ENCODE assay signal across 21 mouse cellular contexts in genomic region chr3:58961166-58961565, GRCm38 (mm10). TPM values are rescaled to one million over a fixed set of nuclear protein-coding genes. Genes with fewer than 3 reads are reported as not detected.
DNase-seq lines count a peak whose midpoint lies in the region; TF ChIP-seq lines count a peak whose summit lies in the region.
"Had no signal": no experiment of that assay in that cellular context is flagged by ENCODE, and none has a peak within 500 bp of the region (broad histone marks: within the 10 kb centered on the region; RNA-seq: fewer than 3 reads in every experiment).

No protein-coding gene starts in this region.

- H3K9me3 ChIP-seq in ES-Bruce4 (replicated peaks; ENCODE audit: control insufficient read depth, insufficient read depth, low read length, poor library complexity, severe bottlenecking) (no peaks in the 10 kb centered on the region), ES-E14 (ENCODE audit: control insufficient read depth, insufficient read depth, low read depth, low read length) (no peaks in the 10 kb centered on the region)
- H3K9me3 ChIP-seq in midbrain, embryonic 10.5 days (replicated peaks) = no peaks in the 10 kb centered on the region
- H3K9me3 ChIP-seq: embryonic facial prominence, embryonic 13.5 days; embryonic facial prominence, embryonic 15.5 days; forebrain, embryonic 10.5 days; forebrain, embryonic 12.5 days had no signal

- TF ChIP-seq POLR2A in ES-Bruce4 (IDR thresholded peaks at IDR 0.05; ENCODE audit: insufficient read depth, low read length) = no peak

- no peaks in the 10 kb centered on the region for H3K36me3 ChIP-seq in ES-Bruce4 (ENCODE audit: control insufficient read depth, insufficient read depth, low read length, poor library complexity, severe bottlenecking)
- no peaks in the 10 kb centered on the region for H3K36me3 ChIP-seq in ES-E14 (ENCODE audit: control insufficient read depth, insufficient read depth, low read length, poor library complexity, severe bottlenecking)
- no peaks in the 10 kb centered on the region for H3K36me3 ChIP-seq in midbrain, embryonic 10.5 days
- H3K36me3 ChIP-seq: embryonic facial prominence, embryonic 13.5 days; embryonic facial prominence, embryonic 15.5 days; forebrain, embryonic 10.5 days; forebrain, embryonic 12.5 days had no signal

- H3K4me3 ChIP-seq in ES-Bruce4 (ENCODE audit: low read depth, low read length) = no peak overlapping the region
- H3K4me3 ChIP-seq in ES-E14 (ENCODE audit: insufficient read depth in 1 of 2, low read depth in 1 of 2, low read length in 2 of 2, poor library complexity in 1 of 2, severe bottlenecking in 1 of 2) = no peak overlapping the region
- no peak overlapping the region for H3K4me3 ChIP-seq in midbrain, embryonic 10.5 days
- H3K4me3 ChIP-seq: embryonic facial prominence, embryonic 13.5 days; embryonic facial prominence, embryonic 15.5 days; erythroblast, embryonic 14.5 days; forebrain, embryonic 10.5 days; forebrain, embryonic 12.5 days had no signal

- no peaks in the 10 kb centered on the region for H3K27me3 ChIP-seq in ES-Bruce4 (ENCODE audit: control insufficient read depth, insufficient read depth, low read length, poor library complexity, severe bottlenecking)
- no peaks in the 10 kb centered on the region for H3K27me3 ChIP-seq in midbrain, embryonic 10.5 days (ENCODE audit: low read depth, poor library complexity, severe bottlenecking)
- H3K27me3 ChIP-seq: CH12.LX; embryonic facial prominence, embryonic 13.5 days; embryonic facial prominence, embryonic 15.5 days; forebrain, embryonic 12.5 days had no signal

- in situ Hi-C loops in ES-E14 (cut with MboI; ENCODE audit: low sequenced_read_pairs in 2 of 2, unreplicated experiment in 2 of 2) = no loop called here

- peak overlapping the region; percentile 69; the same call in 1 of the 2 replicates for H3K27ac ChIP-seq in ES-Bruce4 (ENCODE audit: insufficient read depth, low read length)
- no peak overlapping the region for H3K27ac ChIP-seq in ES-E14 (ENCODE audit: insufficient read depth, low read depth, low read length, poor library complexity, severe bottlenecking)
- no peak overlapping the region for H3K27ac ChIP-seq in midbrain, embryonic 10.5 days (replicated peaks)
- H3K27ac ChIP-seq: embryonic facial prominence, embryonic 13.5 days; embryonic facial prominence, embryonic 15.5 days; forebrain, embryonic 10.5 days; forebrain, embryonic 12.5 days had no signal

- TF ChIP-seq CTCF in ES-Bruce4 (IDR thresholded peaks at IDR 0.05; ENCODE audit: low read depth, low read length) = no peak

- 0 out of 2 replicates have a peak, but pooled peaks have one; percentile 49 for TF ChIP-seq EP300 in ES-Bruce4 (IDR thresholded peaks at IDR 0.05; ENCODE audit: insufficient read depth, low read depth, low read length)

- H3K4me1 ChIP-seq in ES-Bruce4 (ENCODE audit: control insufficient read depth, insufficient read depth, low read length) = peaks cover 1% of the 10 kb centered on the region
- H3K4me1 ChIP-seq in ES-E14 (ENCODE audit: control insufficient read depth in 2 of 2, insufficient read depth in 2 of 2, low read length in 2 of 2, poor library complexity in 1 of 2) = peaks cover 2% of the 10 kb centered on the region in 2 experiments; a peak in 1 of 4 replicates
- no peaks in the 10 kb centered on the region for H3K4me1 ChIP-seq in midbrain, embryonic 10.5 days
- H3K4me1 ChIP-seq: embryonic facial prominence, embryonic 13.5 days; embryonic facial prominence, embryonic 15.5 days; forebrain, embryonic 10.5 days; forebrain, embryonic 12.5 days had no signal

- DNase-seq in ES-E14 (ENCODE audit: low read depth, low spot score) (peak; percentile 40), ZHBTc4 (ENCODE audit: low read depth, low spot score) (peak; percentile 75)
- DNase-seq in midbrain, embryonic 10.5 days (ENCODE audit: low spot score) = no peak
- DNase-seq in kidney, adult 18-20 months = no peak
- DNase-seq: adrenal gland, adult 2 months; adrenal gland, postnatal 10 days; adrenal gland, postnatal 25 days; B cell, adult 2 months; cerebellum, adult 11 months; cerebellum, adult 18-20 months; cerebellum, adult 9-10 months; cerebellum, postnatal 10 days; cerebellum, postnatal 25 days had no signal

- WGBS in midbrain, embryonic 10.5 days = 89% methylated on average over 1 of the region's 1 CpGs

- H3K9ac ChIP-seq in ES-Bruce4 (ENCODE audit: low read depth, poor library complexity, severe bottlenecking) (no peak overlapping the region), ES-E14 (ENCODE audit: insufficient read depth, low read depth, low read length, poor library complexity, severe bottlenecking) (no peak overlapping the region)
- H3K9ac ChIP-seq: embryonic facial prominence, embryonic 13.5 days; embryonic facial prominence, embryonic 15.5 days; forebrain, embryonic 12.5 days had no signal

TF ChIP-seq in ES-E14, 5 proteins besides CTCF, POLR2A, EP300 and RAD21:
- TF ChIP-seq MAFK (IDR thresholded peaks at IDR 0.05; ENCODE audit: insufficient read depth, low read depth, low read length) = no peak

RNA-seq across cellular contexts. Expression of gene Med12l, which starts 44.5 kb away (rescaled TPM):
- polyA plus RNA-seq in ES-Bruce4 (2011; ENCODE audit: insufficient read depth, insufficient read length, low read depth, missing spikeins) = 10.3 and 11.7 TPM in 2 replicates
- 2.6 and 3.6 TPM in 2 replicates for total RNA-seq in ES-E14 (2012; rRNA removed)
- 2.3 and 2.7 TPM in 2 replicates for polyA plus RNA-seq in midbrain, embryonic 10.5 days (2016; fragmentation: Nextera tagmentation; extraction: Ambion mirVana)
- total RNA-seq: MEL had no signal
- polyA plus RNA-seq: erythroblast, embryonic 14.5 days had no signal

Comparison
In these comparisons a context has a peak if more than half of its experiments do, and no peak if none do; other contexts are left out.
1. DNase-seq: peak in ES-E14 (single experiment) and ZHBTc4 (single experiment); none in midbrain, embryonic 10.5 days (single experiment) and kidney, adult 18-20 months (single experiment).